Mouse (Mus musculus): ENCODE data around the gene Cbl. TPM values are rescaled to one million over a fixed set of nuclear protein-coding genes. Genes with fewer than 3 reads are reported as not detected.

Cbl gene
- polyA plus RNA-seq, 1 experiment, result 14.1 TPM

GRCm38 (mm10) chr9:44182260-44182659, 51.6 kb downstream of the Cbl start:
- no peak for DNase-seq (ENCODE audit: low read depth)

GRCm38 (mm10) chr9:44181537-44181936, 52.3 kb downstream of the Cbl start:
- DNase-seq (ENCODE audit: low read depth), result no peak

- DNase-seq (ENCODE audit: low read depth), result no peak
Measured at GRCm38 (mm10) chr9:44178811-44179210, 55.0 kb downstream of the Cbl start.

GRCm38 (mm10) chr9:44178389-44178788, 55.5 kb downstream of the Cbl start:
- no peak for DNase-seq (ENCODE audit: low read depth)

- DNase-seq (ENCODE audit: low read depth), result no peak
Measured at GRCm38 (mm10) chr9:44177405-44177804, 56.4 kb downstream of the Cbl start.

- no peak for DNase-seq (ENCODE audit: low read depth)
Measured at GRCm38 (mm10) chr9:44175957-44176356, 57.9 kb downstream of the Cbl start.

- no peak for DNase-seq (ENCODE audit: low read depth)
Measured at GRCm38 (mm10) chr9:44175556-44175955, 58.3 kb downstream of the Cbl start.

GRCm38 (mm10) chr9:44170691-44171151, 63.1 kb downstream of the Cbl start:
- no peak for DNase-seq (ENCODE audit: low read depth)

GRCm38 (mm10) chr9:44168931-44169330, 64.9 kb downstream of the Cbl start:
- DNase-seq (ENCODE audit: low read depth), result no peak

- no peak for DNase-seq (ENCODE audit: low read depth)
Measured at GRCm38 (mm10) chr9:44159886-44160285, 74.0 kb downstream of the Cbl start.

- DNase-seq (ENCODE audit: low read depth), result no peak
Measured at GRCm38 (mm10) chr9:44147290-44147689, 86.6 kb downstream of the Cbl start.

- no peak for DNase-seq (ENCODE audit: low read depth)
Measured at GRCm38 (mm10) chr9:44144718-44145060, 89.2 kb downstream of the Cbl start.

- DNase-seq (ENCODE audit: low read depth), result no peak
Measured at GRCm38 (mm10) chr9:44144023-44144717, 89.7 kb downstream of the Cbl start.

GRCm38 (mm10) chr9:44143421-44143820, 90.4 kb downstream of the Cbl start:
- no peak for DNase-seq (ENCODE audit: low read depth)

- no peak for DNase-seq (ENCODE audit: low read depth)
Measured at GRCm38 (mm10) chr9:44141951-44142350, 91.9 kb downstream of the Cbl start.

GRCm38 (mm10) chr9:44137846-44138245, 96.0 kb downstream of the Cbl start:
- DNase-seq (ENCODE audit: low read depth), result no peak

- no peak for DNase-seq (ENCODE audit: low read depth)
Measured at GRCm38 (mm10) chr9:44135731-44136411, 98.0 kb downstream of the Cbl start.

- DNase-seq (ENCODE audit: low read depth), result no peak
Measured at GRCm38 (mm10) chr9:44134851-44135730, 98.8 kb downstream of the Cbl start.

GRCm38 (mm10) chr9:44134101-44134850, 99.6 kb downstream of the Cbl start, which contains the start of gene Mcam:
TSS of gene Mcam (plus strand) at chr9:44134469.
- DNase-seq (ENCODE audit: low read depth), result no peak

- DNase-seq (ENCODE audit: low read depth), result no peak
Measured at GRCm38 (mm10) chr9:44133287-44133686, 100.6 kb downstream of the Cbl start.

GRCm38 (mm10) chr9:44132200-44132599, 101.6 kb downstream of the Cbl start:
- DNase-seq (ENCODE audit: low read depth), result no peak

GRCm38 (mm10) chr9:44131276-44131590, 102.6 kb downstream of the Cbl start:
- DNase-seq (ENCODE audit: low read depth), result no peak
